Mouse (Mus musculus): ENCODE measurements around the gene Drd3. TPM values are rescaled to one million over a fixed set of nuclear protein-coding genes. Genes with fewer than 3 reads are reported as not detected.

The Drd3 gene
- polyA plus RNA-seq, 1 experiment, result not detected

DNA sequence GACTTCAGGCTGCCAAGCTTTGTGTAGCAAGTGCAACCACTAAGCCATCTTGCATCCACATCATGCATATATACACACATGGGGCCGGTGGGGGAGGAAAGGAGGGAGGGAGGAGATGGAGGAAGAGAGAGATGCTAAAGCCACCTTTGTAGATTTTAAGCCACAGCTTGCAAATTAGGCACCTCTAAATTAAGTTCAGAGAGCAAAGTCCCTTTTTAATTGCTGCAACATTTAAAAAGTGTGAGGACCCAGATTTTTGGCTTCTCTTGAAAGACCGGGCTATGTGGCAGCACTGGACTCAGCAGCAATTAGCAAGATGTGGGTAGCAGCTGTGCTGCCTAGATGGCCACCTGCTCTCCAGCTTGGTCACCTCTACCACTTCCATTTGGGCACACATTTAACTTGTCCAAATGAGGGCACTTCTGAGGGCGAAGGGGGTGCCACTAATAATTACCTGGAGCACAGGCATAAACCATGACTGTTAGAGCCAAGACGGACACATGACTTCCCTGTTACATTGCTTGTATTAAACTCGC, 105.2 kb downstream of the Drd3 start:
- Histone ChIP-seq H3K4me1 (ENCODE audit: control insufficient read depth, insufficient read depth, low read length) (peaks cover 2% of the 10 kb centered on the region), H3K9me3 (replicated peaks; ENCODE audit: control insufficient read depth, insufficient read depth, low read length, poor library complexity, severe bottlenecking) (0 out of 2 replicates have a peak, but pooled peaks cover under 1% of the 10 kb centered on the region), H3K4me3 (ENCODE audit: low read depth, low read length) (no peak overlapping the region), H3K36me3 (ENCODE audit: control insufficient read depth, insufficient read depth, low read length, poor library complexity, severe bottlenecking) (peaks cover 15% of the 10 kb centered on the region), H3K27me3 (ENCODE audit: control insufficient read depth, insufficient read depth, low read length, poor library complexity, severe bottlenecking) (no peaks in the 10 kb centered on the region), H3K27ac (ENCODE audit: insufficient read depth, low read length) (no peak overlapping the region), H3K9ac (ENCODE audit: low read depth, poor library complexity, severe bottlenecking) (no peak overlapping the region)
- TF ChIP-seq CTCF (IDR thresholded peaks at IDR 0.05; ENCODE audit: low read depth, low read length) (no peak), EP300 (IDR thresholded peaks at IDR 0.05; ENCODE audit: insufficient read depth, low read depth, low read length) (no peak), POLR2A (IDR thresholded peaks at IDR 0.05; ENCODE audit: insufficient read depth, low read length) (no peak)

GRCm38 (mm10) chr16:43860624-43861023, 106.8 kb downstream of the Drd3 start:
- peak overlapping the region; percentile 1; the same call in 1 of the 2 replicates for H3K27ac ChIP-seq (ENCODE audit: insufficient read depth, low read length)
- H3K36me3 ChIP-seq (ENCODE audit: control insufficient read depth, insufficient read depth, low read length, poor library complexity, severe bottlenecking), result peaks cover 20% of the 10 kb centered on the region
- no peaks in the 10 kb centered on the region for H3K27me3 ChIP-seq (ENCODE audit: control insufficient read depth, insufficient read depth, low read length, poor library complexity, severe bottlenecking)
- TF ChIP-seq CTCF (IDR thresholded peaks at IDR 0.05; ENCODE audit: low read depth, low read length) (no peak), POLR2A (IDR thresholded peaks at IDR 0.05; ENCODE audit: insufficient read depth, low read length) (no peak), EP300 (IDR thresholded peaks at IDR 0.05; ENCODE audit: insufficient read depth, low read depth, low read length) (no peak)
- peaks cover 5% of the 10 kb centered on the region; the same call in 1 of the 2 replicates for H3K9me3 ChIP-seq (replicated peaks; ENCODE audit: control insufficient read depth, insufficient read depth, low read length, poor library complexity, severe bottlenecking)
- no peak overlapping the region for H3K9ac ChIP-seq (ENCODE audit: low read depth, poor library complexity, severe bottlenecking)
- H3K4me1 ChIP-seq (ENCODE audit: control insufficient read depth, insufficient read depth, low read length), result no peaks in the 10 kb centered on the region
- H3K4me3 ChIP-seq (ENCODE audit: low read depth, low read length), result no peak overlapping the region

DNA sequence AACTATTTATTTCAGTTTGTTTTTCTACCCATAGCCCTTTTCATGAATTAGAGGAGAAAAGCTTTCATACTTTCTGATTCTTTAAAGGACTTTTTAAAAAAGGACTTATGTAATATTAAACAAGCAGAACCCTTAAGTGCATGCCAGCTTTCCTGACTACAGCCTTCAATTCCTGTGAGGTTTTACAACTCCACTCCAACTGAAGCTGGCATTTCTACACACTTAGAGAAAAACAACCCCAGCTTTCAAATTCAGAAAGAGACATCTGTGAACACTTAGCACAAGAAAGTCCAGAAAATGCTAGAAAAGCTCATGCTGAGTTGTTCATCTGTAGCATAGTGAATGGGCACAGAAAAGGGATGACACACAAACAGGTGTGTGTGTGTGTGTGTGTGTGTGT, 116.0 kb downstream of the Drd3 start:
- Histone ChIP-seq H3K4me3 (ENCODE audit: low read depth, low read length) (no peak overlapping the region), H3K36me3 (ENCODE audit: control insufficient read depth, insufficient read depth, low read length, poor library complexity, severe bottlenecking) (peaks cover 33% of the 10 kb centered on the region), H3K27me3 (ENCODE audit: control insufficient read depth, insufficient read depth, low read length, poor library complexity, severe bottlenecking) (no peaks in the 10 kb centered on the region), H3K4me1 (ENCODE audit: control insufficient read depth, insufficient read depth, low read length) (no peaks in the 10 kb centered on the region), H3K27ac (ENCODE audit: insufficient read depth, low read length) (no peak overlapping the region), H3K9ac (ENCODE audit: low read depth, poor library complexity, severe bottlenecking) (no peak overlapping the region), H3K9me3 (replicated peaks; ENCODE audit: control insufficient read depth, insufficient read depth, low read length, poor library complexity, severe bottlenecking) (no peaks in the 10 kb centered on the region)
- TF ChIP-seq POLR2A (IDR thresholded peaks at IDR 0.05; ENCODE audit: insufficient read depth, low read length), result no peak
- TF ChIP-seq EP300 (IDR thresholded peaks at IDR 0.05; ENCODE audit: insufficient read depth, low read depth, low read length), result no peak
- no peak for TF ChIP-seq CTCF (IDR thresholded peaks at IDR 0.05; ENCODE audit: low read depth, low read length)

GRCm38 (mm10) chr16:43871419-43871818, 117.6 kb downstream of the Drd3 start:
- no peaks in the 10 kb centered on the region for H3K4me1 ChIP-seq (ENCODE audit: control insufficient read depth, insufficient read depth, low read length)
- no peaks in the 10 kb centered on the region for H3K9me3 ChIP-seq (replicated peaks; ENCODE audit: control insufficient read depth, insufficient read depth, low read length, poor library complexity, severe bottlenecking)
- no peak overlapping the region for H3K9ac ChIP-seq (ENCODE audit: low read depth, poor library complexity, severe bottlenecking)
- no peak for TF ChIP-seq EP300 (IDR thresholded peaks at IDR 0.05; ENCODE audit: insufficient read depth, low read depth, low read length)
- no peak for TF ChIP-seq POLR2A (IDR thresholded peaks at IDR 0.05; ENCODE audit: insufficient read depth, low read length)
- no peak for TF ChIP-seq CTCF (IDR thresholded peaks at IDR 0.05; ENCODE audit: low read depth, low read length)
- H3K27me3 ChIP-seq (ENCODE audit: control insufficient read depth, insufficient read depth, low read length, poor library complexity, severe bottlenecking), result no peaks in the 10 kb centered on the region
- H3K36me3 ChIP-seq (ENCODE audit: control insufficient read depth, insufficient read depth, low read length, poor library complexity, severe bottlenecking), result peaks cover 33% of the 10 kb centered on the region
- no peak overlapping the region for H3K4me3 ChIP-seq (ENCODE audit: low read depth, low read length)
- H3K27ac ChIP-seq (ENCODE audit: insufficient read depth, low read length), result no peak overlapping the region

Other genes with a start within 250 kb of the Drd3 start
- gene Tigit, start 89.9 kb upstream of the Drd3 start, polyA plus RNA-seq (2011; ENCODE audit: insufficient read depth, insufficient read length, low read depth, missing spikeins), result not detected in 2 replicates
- 19.9 and 24.6 TPM in 2 replicates for gene Ccdc191, start 135.8 kb downstream of the Drd3 start, polyA plus RNA-seq (2011; ENCODE audit: insufficient read depth, insufficient read length, low read depth, missing spikeins)
- gene Qtrt2, start 172.8 kb downstream of the Drd3 start, polyA plus RNA-seq (2011; ENCODE audit: insufficient read depth, insufficient read length, low read depth, missing spikeins), result 42.1 and 45.3 TPM in 2 replicates
- 2.9 and 3.2 TPM in 2 replicates for gene Zdhhc23, start 225.8 kb downstream of the Drd3 start, polyA plus RNA-seq (2011; ENCODE audit: insufficient read depth, insufficient read length, low read depth, missing spikeins)